Comparison of ENCODE assay signal across 9 mouse cellular contexts in genomic region chr2:155673546-155673945, GRCm38 (mm10). TPM values are rescaled to one million over a fixed set of nuclear protein-coding genes. Genes with fewer than 3 reads are reported as not detected.
DNase-seq lines count a peak whose midpoint lies in the region; ATAC-seq and TF ChIP-seq lines count a peak whose summit lies in the region.
"Had no signal": no experiment of that assay in that cellular context is flagged by ENCODE, and none has a peak within 500 bp of the region (broad histone marks: within the 10 kb centered on the region; RNA-seq: fewer than 3 reads in every experiment).

No protein-coding gene starts in this region.

- no peak overlapping the region for H3K27ac ChIP-seq in midbrain, embryonic 14.5 days (replicated peaks; ENCODE audit: low read depth, low read length)
- no peak overlapping the region for H3K27ac ChIP-seq in midbrain, embryonic 15.5 days
- H3K27ac ChIP-seq: hindbrain, embryonic 15.5 days had no signal

- H3K36me3 ChIP-seq in midbrain, embryonic 14.5 days (ENCODE audit: control insufficient read depth, insufficient read depth, low read length) = peaks cover 33% of the 10 kb centered on the region
- H3K36me3 ChIP-seq in midbrain, embryonic 15.5 days (replicated peaks) = peaks cover 13% of the 10 kb centered on the region; the same call in 1 of the 2 replicates

- H3K9me3 ChIP-seq in midbrain, embryonic 14.5 days (ENCODE audit: control insufficient read depth, low read length) = no peaks in the 10 kb centered on the region
- no peaks in the 10 kb centered on the region for H3K9me3 ChIP-seq in midbrain, embryonic 15.5 days
- H3K9me3 ChIP-seq: hindbrain, embryonic 15.5 days had no signal

- H3K4me2 ChIP-seq in midbrain, embryonic 14.5 days (ENCODE audit: low read length) = no peak overlapping the region
- no peak overlapping the region for H3K4me2 ChIP-seq in midbrain, embryonic 15.5 days
- H3K4me2 ChIP-seq: hindbrain, embryonic 15.5 days had no signal

- TF ChIP-seq CTCF in lung, adult 2 months (IDR thresholded peaks at IDR 0.05; ENCODE audit: insufficient read depth, low read length) = peak; percentile 71

- intact Hi-C loops in heart, postnatal 36 days (cut with DNase I) = loop anchor here (10.0 kb wide), 1 partner anchor 271 kb away; the partner anchor contains the start of genes Gdf5 and Gm15557

- no peaks in the 10 kb centered on the region for H3K4me1 ChIP-seq in midbrain, embryonic 14.5 days (ENCODE audit: control insufficient read depth, insufficient read depth, low read length)
- H3K4me1 ChIP-seq in midbrain, embryonic 15.5 days = 0 out of 2 replicates have a peak, but pooled peaks cover 6% of the 10 kb centered on the region
- no peaks in the 10 kb centered on the region; the same call in 1 of the 2 replicates for H3K4me1 ChIP-seq in lung, adult 2 months (ENCODE audit: control insufficient read depth, insufficient read depth, low read length)
- H3K4me1 ChIP-seq: hindbrain, embryonic 15.5 days had no signal

- 26% methylated on average over 2 of the region's 2 CpGs for WGBS in midbrain, embryonic 14.5 days
- 29% methylated on average over 2 of the region's 2 CpGs for WGBS in midbrain, embryonic 15.5 days
- 19% methylated on average over 2 of the region's 2 CpGs for WGBS in lung, adult 2 months

- no peak for ATAC-seq in midbrain, embryonic 14.5 days (ENCODE audit: low FRiP score, low TSS enrichment)
- ATAC-seq in midbrain, embryonic 15.5 days (replicated peaks) = no peak

- H3K9ac ChIP-seq in midbrain, embryonic 14.5 days (replicated peaks; ENCODE audit: low read length) = no peak overlapping the region
- no peak overlapping the region for H3K9ac ChIP-seq in midbrain, embryonic 15.5 days
- H3K9ac ChIP-seq: hindbrain, embryonic 15.5 days had no signal

- peak; percentile 46 for DNase-seq in cerebellum, adult 11 months
- no peak for DNase-seq in cerebellum, adult 11-12 months
- DNase-seq in midbrain, embryonic 14.5 days = peak; percentile 71
- peak; percentile 52 for DNase-seq in cerebellum, adult 9-11 months
- DNase-seq in heart, postnatal 36 days = peak; percentile 64 to 74
- DNase-seq in lung, adult 2 months = peak; percentile 61
- peak; percentile 45 to 65 for DNase-seq in spleen, adult 18-20 months

- TF ChIP-seq POLR2A in lung, adult 2 months (IDR thresholded peaks at IDR 0.05; ENCODE audit: borderline replicate concordance, extremely low read depth, low read depth, low read length) = no peak

- no peaks in the 10 kb centered on the region for H3K27me3 ChIP-seq in midbrain, embryonic 14.5 days (ENCODE audit: control insufficient read depth, insufficient read depth, low read length)
- no peaks in the 10 kb centered on the region for H3K27me3 ChIP-seq in midbrain, embryonic 15.5 days (replicated peaks)
- H3K27me3 ChIP-seq: hindbrain, embryonic 15.5 days had no signal

- no peak overlapping the region for H3K4me3 ChIP-seq in midbrain, embryonic 14.5 days (replicated peaks; ENCODE audit: low read depth, low read length)
- H3K4me3 ChIP-seq in midbrain, embryonic 15.5 days = no peak overlapping the region
- H3K4me3 ChIP-seq in lung, adult 2 months (replicated peaks; ENCODE audit: extremely low read depth, low read depth, low read length) = no peak overlapping the region
- H3K4me3 ChIP-seq: hindbrain, embryonic 15.5 days had no signal

RNA-seq across cellular contexts. Expression of gene Trpc4ap, which starts 18.6 kb away (rescaled TPM):
- polyA plus RNA-seq in midbrain, embryonic 14.5 days (2014; fragmentation: Nextera tagmentation; extraction: Ambion mirVana) = 154 and 171 TPM in 2 replicates
- polyA plus RNA-seq in midbrain, embryonic 15.5 days (2015; fragmentation: Nextera tagmentation; extraction: Ambion mirVana) = 165 and 166 TPM in 2 replicates
- 10 to 100 TPM; 92.1 to 92.3 TPM for total RNA-seq in heart, postnatal 36 days (2021)
- 140 and 145 TPM in 2 replicates for polyA plus RNA-seq in lung, adult 2 months (2012; rRNA removed)

RNA-seq across cellular contexts. Expression of gene Edem2, which starts 55.7 kb away (rescaled TPM):
- polyA plus RNA-seq in midbrain, embryonic 14.5 days (2014; fragmentation: Nextera tagmentation; extraction: Ambion mirVana) = 42.6 and 47.2 TPM in 2 replicates
- polyA plus RNA-seq in midbrain, embryonic 15.5 days (2015; fragmentation: Nextera tagmentation; extraction: Ambion mirVana) = 51.0 and 52.7 TPM in 2 replicates
- 1 to 10 TPM; 6.9 to 7.0 TPM for total RNA-seq in heart, postnatal 36 days (2021)
- 50.3 and 61.0 TPM in 2 replicates for polyA plus RNA-seq in lung, adult 2 months (2012; rRNA removed)
